Mouse (Mus musculus): ENCODE data around the gene Gcnt3.

GRCm38 (mm10) chr9:70010781-70011473 lies 27.0 kb downstream of the Gcnt3 start:
- TF ChIP-seq CTCF (IDR thresholded peaks at IDR 0.05), result no peak
- TF ChIP-seq EP300 (IDR thresholded peaks at IDR 0.05; ENCODE audit: insufficient read depth, low read depth, low read length), result no peak
